Mouse (Mus musculus) spleen, adult 2 months (tissue): Measurements from ENCODE around the gene Mapt.

Experiments
- CTCF ChIP-seq: fragments of 200-500 bp; IDR thresholded peaks from 2 replicates; pipeline ENCODE4 v1.5.1; 2011; ENCODE audit warnings: mild to moderate bottlenecking, inconsistent platforms; ENCODE audit not compliant: insufficient read depth, insufficient read length, insufficient replicate concordance; ENCODE audit errors: extremely low read depth
- POLR2A ChIP-seq: fragments of 200-500 bp; IDR thresholded peaks from 2 replicates; pipeline ENCODE4 v1.6.1; 2011; ENCODE audit warnings: low read depth, low read length, inconsistent platforms

- TF ChIP-seq CTCF = no peak
- TF ChIP-seq POLR2A = no peak
These were observed 18.2 kb downstream of the Mapt start for GRCm38 (mm10) chr11:104249420-104249819.
